Mouse (Mus musculus) midbrain, postnatal 0 days (tissue): ENCODE data around the gene Tent5b. TPM values are rescaled to one million over a fixed set of nuclear protein-coding genes. Genes with fewer than 3 reads are reported as not detected.

ENCODE experiments used
- ATAC-seq: fragments of 200-750 bp; cut with Nextera tagmentation; 2 replicates; pipeline ENCODE4 v1.8.0; 2017; ENCODE audit warnings: moderate number of reproducible peaks, mild to moderate bottlenecking, moderate TSS enrichment, moderate library complexity; ENCODE audit not compliant: low FRiP score
- DNase-seq: peaks from one replicate; pipeline ENCODE4 v3.0.0-alpha.2; 2015; ENCODE audit warnings: low spot score
- H3K27ac ChIP-seq: fragments of 300-500 bp; sonication (generic); 2 replicates; pipeline ENCODE4 v1.5.1; 2014; ENCODE audit warnings: low read depth, mild to moderate bottlenecking, low read length, mixed read lengths
- H3K27me3 ChIP-seq: fragments of 300-500 bp; sonication (generic); 2 replicates; pipeline ENCODE4 v1.6.1; 2014; ENCODE audit warnings: low read length, control low read depth, mixed read lengths; ENCODE audit not compliant: insufficient read depth
- H3K36me3 ChIP-seq: fragments of 300-500 bp; sonication (generic); 2 replicates; pipeline ENCODE4 v1.6.1; 2014; ENCODE audit warnings: low read length, control low read depth, mixed read lengths; ENCODE audit not compliant: insufficient read depth
- H3K4me1 ChIP-seq: fragments of 300-500 bp; sonication (generic); 2 replicates; pipeline ENCODE4 v1.6.1; 2014; ENCODE audit warnings: mild to moderate bottlenecking, control low read depth, antibody characterized with exemption, low read length, mixed read lengths; ENCODE audit not compliant: insufficient read depth
- H3K4me2 ChIP-seq: fragments of 300-500 bp; sonication (generic); 2 replicates; pipeline ENCODE4 v1.6.1; 2014; ENCODE audit warnings: low read depth, mild to moderate bottlenecking, low read length, mixed read lengths; ENCODE audit not compliant: poor library complexity, severe bottlenecking
- H3K4me3 ChIP-seq: fragments of 300-500 bp; sonication (generic); 2 replicates; pipeline ENCODE4 v1.5.1; 2014; ENCODE audit warnings: low read depth, mild to moderate bottlenecking, low read length, moderate library complexity
- H3K9ac ChIP-seq: fragments of 300-500 bp; sonication (generic); replicated peaks from 2 replicates; pipeline ENCODE4 v1.6.1; 2014; ENCODE audit warnings: mild to moderate bottlenecking, low read length, moderate library complexity, mixed read lengths; ENCODE audit not compliant: poor library complexity, severe bottlenecking
- H3K9me3 ChIP-seq: fragments of 300-500 bp; sonication (generic); 2 replicates; pipeline ENCODE4 v1.6.1; 2016; ENCODE audit warnings: low read length, control low read depth
- CTCF ChIP-seq: IDR thresholded peaks from 2 replicates; pipeline ENCODE4 v1.5.1; 2016; ENCODE audit warnings: antibody characterized with exemption, mild to moderate bottlenecking
- WGBS: fragments of 180-500 bp; shearing (Covaris S2); extraction: QIAGEN DNeasy Blood & Tissue Kit; methylation state at CpG from one replicate; pipeline ENCODE4 v1.1.7; 2014; 5-methylcytosine and 5-hydroxymethylcytosine counted together
- polyA plus RNA-seq: library from polyadenylated mRNA; unstranded; fragments of >200 nt; fragmentation: Nextera tagmentation; extraction: Ambion mirVana; gene quantifications from 2 replicates; pipeline ENCODE4 v1.2.1, GENCODE M21; 2015
- total RNA-seq: library from RNA; depleted of rRNA; stranded (reverse); fragments of >200 nt; gene quantifications from 2 replicates; pipeline ENCODE4 v1.2.3, GENCODE M21; 2014

Tent5b gene
- total and polyA plus RNA-seq, 2 experiments from 2014 or later, result 0.27 to 0.77 TPM

DNA sequence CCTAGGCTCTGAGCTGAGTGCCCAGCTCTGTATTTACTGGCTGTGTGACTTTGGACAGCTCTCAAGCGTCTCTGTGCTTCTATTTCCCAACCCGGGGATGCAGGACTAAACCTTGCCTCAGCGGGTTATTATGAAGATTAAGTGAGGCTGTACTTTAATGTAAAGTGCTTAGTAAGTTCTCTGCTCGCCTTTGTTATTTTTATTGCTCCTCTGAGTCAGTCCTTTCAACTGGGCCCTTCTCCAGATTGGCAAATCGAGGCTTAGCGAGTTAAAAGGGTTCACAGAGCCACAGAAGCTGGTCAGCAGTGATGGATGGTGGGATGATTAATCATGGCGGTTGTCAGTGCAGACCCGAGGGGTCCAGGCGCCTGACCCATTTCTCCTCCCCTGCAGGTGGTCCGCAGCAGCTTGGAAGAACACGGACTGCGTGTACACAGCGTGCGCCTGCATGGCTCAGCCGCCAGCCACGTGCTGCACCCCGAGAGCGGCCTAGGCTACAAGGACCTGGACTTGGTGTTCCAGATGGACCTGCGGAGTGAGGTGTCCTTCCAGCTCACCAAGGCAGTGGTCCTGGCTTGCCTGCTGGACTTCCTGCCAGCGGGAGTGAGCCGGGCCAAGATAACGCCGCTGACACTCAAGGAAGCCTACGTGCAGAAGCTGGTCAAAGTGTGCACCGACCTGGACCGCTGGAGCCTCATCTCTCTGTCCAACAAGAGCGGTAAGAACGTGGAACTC is 5.9 kb downstream of the Tent5b start:
- TF ChIP-seq CTCF, result no peak
- Histone ChIP-seq H3K27me3 (peaks cover 13% of the 10 kb centered on the region), H3K27ac (no peak overlapping the region), H3K4me1 (no peaks in the 10 kb centered on the region), H3K4me3 (no peak overlapping the region), H3K4me2 (no peak overlapping the region), H3K9me3 (no peaks in the 10 kb centered on the region), H3K36me3 (no peaks in the 10 kb centered on the region), H3K9ac (no peak overlapping the region)
- ATAC-seq (no peak), DNase-seq (no peak)
- 92% methylated on average over 28 of the region's 28 CpGs for WGBS

- TF ChIP-seq CTCF, result no peak
- no peaks in the 10 kb centered on the region for H3K9me3 ChIP-seq
- peaks cover 5% of the 10 kb centered on the region; the same call in 1 of the 2 replicates for H3K27me3 ChIP-seq
- 93% methylated on average over 26 of the region's 26 CpGs for WGBS
- H3K9ac ChIP-seq, result no peak overlapping the region
- no peaks in the 10 kb centered on the region for H3K36me3 ChIP-seq
- DNase-seq (no peak), ATAC-seq (no peak)
- no peak overlapping the region for H3K27ac ChIP-seq
- H3K4me2 ChIP-seq, result no peak overlapping the region
- H3K4me3 ChIP-seq, result no peak overlapping the region
- no peaks in the 10 kb centered on the region for H3K4me1 ChIP-seq
Measured at GRCm38 (mm10) chr4:133486673-133487357, 6.9 kb downstream of the Tent5b start.

- no peak overlapping the region for H3K9ac ChIP-seq
- no peak overlapping the region for H3K4me3 ChIP-seq
- H3K27me3 ChIP-seq, result no peaks in the 10 kb centered on the region
- H3K27ac ChIP-seq, result no peak overlapping the region
- ATAC-seq, result no peak
- H3K9me3 ChIP-seq, result no peaks in the 10 kb centered on the region
- no peak for DNase-seq
- WGBS, result 87% methylated on average over 20 of the region's 20 CpGs
- H3K4me2 ChIP-seq, result no peak overlapping the region
- TF ChIP-seq CTCF, result no peak
- no peaks in the 10 kb centered on the region for H3K36me3 ChIP-seq
- no peaks in the 10 kb centered on the region for H3K4me1 ChIP-seq
Measured at GRCm38 (mm10) chr4:133488619-133489392, 8.9 kb downstream of the Tent5b start.

GRCm38 (mm10) chr4:133489489-133490245 is 9.7 kb downstream of the Tent5b start:
- H3K4me1 ChIP-seq, result 0 out of 2 replicates have a peak, but pooled peaks cover 4% of the 10 kb centered on the region
- H3K9me3 ChIP-seq, result no peaks in the 10 kb centered on the region
- no peak overlapping the region for H3K4me2 ChIP-seq
- H3K9ac ChIP-seq, result no peak overlapping the region
- DNase-seq (no peak), ATAC-seq (no peak)
- 61% methylated on average over 4 of the region's 4 CpGs for WGBS
- H3K27ac ChIP-seq, result no peak overlapping the region
- no peak for TF ChIP-seq CTCF
- no peaks in the 10 kb centered on the region for H3K36me3 ChIP-seq
- no peak overlapping the region for H3K4me3 ChIP-seq
- no peaks in the 10 kb centered on the region; the same call in 1 of the 2 replicates for H3K27me3 ChIP-seq

- TF ChIP-seq CTCF, result no peak
- ATAC-seq, result no peak
- Histone ChIP-seq H3K4me1 (0 out of 2 replicates have a peak, but pooled peaks cover 4% of the 10 kb centered on the region), H3K36me3 (no peaks in the 10 kb centered on the region), H3K27ac (no peak overlapping the region), H3K9me3 (no peaks in the 10 kb centered on the region), H3K27me3 (peaks cover 10% of the 10 kb centered on the region), H3K9ac (no peak overlapping the region), H3K4me2 (no peak overlapping the region), H3K4me3 (no peak overlapping the region)
- 45% methylated on average over 10 of the region's 10 CpGs for WGBS
- no peak for DNase-seq
Measured at GRCm38 (mm10) chr4:133491800-133492199, 11.9 kb downstream of the Tent5b start.
